ENCODE assay signal across 23 mouse cellular contexts in the genomic region with DNA sequence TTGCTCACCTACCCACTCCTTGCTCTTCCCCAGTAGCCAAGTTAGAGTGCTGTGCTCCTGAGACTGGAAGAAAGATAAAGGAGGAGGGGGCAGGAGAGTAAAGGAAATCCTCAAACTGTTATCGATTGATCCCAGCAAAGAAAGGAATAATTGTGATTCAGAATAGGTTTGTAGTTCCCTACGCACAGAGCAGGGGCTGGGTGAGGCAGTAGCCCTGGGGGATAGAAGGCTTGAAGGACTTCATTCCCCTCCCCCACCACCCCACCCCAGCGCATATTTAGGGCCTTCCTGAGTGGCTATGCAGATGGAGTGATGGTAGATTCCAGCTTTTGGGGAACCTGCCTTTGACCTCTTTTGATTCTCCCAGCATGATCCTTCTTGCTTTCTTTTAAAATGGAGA. TPM values are rescaled to one million over a fixed set of nuclear protein-coding genes. Genes with fewer than 3 reads are reported as not detected.
A peak's percentile ranks its signal among the peaks of the same experiment; 100 is the strongest.
DNase-seq lines count a peak whose midpoint lies in the region; ATAC-seq and TF ChIP-seq lines count a peak whose summit lies in the region.
"Had no signal": no experiment of that assay in that cellular context is flagged by ENCODE, and none has a peak within 500 bp of the region (broad histone marks: within the 10 kb centered on the region; RNA-seq: fewer than 3 reads in every experiment).

No protein-coding gene starts in this region.

- no peaks in the 10 kb centered on the region for H3K36me3 ChIP-seq in midbrain, embryonic 11.5 days (ENCODE audit: control insufficient read depth, insufficient read depth, low read length)
- no peaks in the 10 kb centered on the region for H3K36me3 ChIP-seq in midbrain, embryonic 10.5 days
- H3K36me3 ChIP-seq in ES-E14 (ENCODE audit: control insufficient read depth, insufficient read depth, low read length, poor library complexity, severe bottlenecking), result no peaks in the 10 kb centered on the region
- H3K36me3 ChIP-seq in forebrain, embryonic 15.5 days, result no peaks in the 10 kb centered on the region
- H3K36me3 ChIP-seq: embryonic facial prominence, embryonic 10.5 days; embryonic facial prominence, embryonic 12.5 days had no signal

- in situ Hi-C loops in ES-E14 (cut with MboI; ENCODE audit: low sequenced_read_pairs in 2 of 2, unreplicated experiment in 2 of 2), result no loop called here

- DNase-seq in midbrain, embryonic 11.5 days (ENCODE audit: low spot score, missing footprints), result peak; percentile 35
- no peak for DNase-seq in midbrain, embryonic 10.5 days (ENCODE audit: low spot score)
- DNase-seq in ES-E14 (ENCODE audit: low read depth, low spot score) (peak; percentile 70), WW6 (ENCODE audit: low read depth, low spot score) (peak; percentile 47)
- DNase-seq in left cerebral cortex, adult 11 months (ENCODE audit: low spot score), result no peak
- DNase-seq: adrenal gland, adult 2 months; adrenal gland, postnatal 14 days; adrenal gland, postnatal 36 days; B cell, adult 2 months; cerebellum, adult 11-12 months; cerebellum, adult 2 months; cerebellum, adult 9-10 months; cerebellum, postnatal 10 days; cerebellum, postnatal 25 days had no signal

- H3K27me3 ChIP-seq in midbrain, embryonic 11.5 days (ENCODE audit: control insufficient read depth, insufficient read depth, low read length), result no peaks in the 10 kb centered on the region
- peaks cover 20% of the 10 kb centered on the region for H3K27me3 ChIP-seq in midbrain, embryonic 10.5 days (ENCODE audit: low read depth, poor library complexity, severe bottlenecking)
- H3K27me3 ChIP-seq in forebrain, embryonic 15.5 days, result no peaks in the 10 kb centered on the region
- H3K27me3 ChIP-seq: CH12.LX had no signal

- WGBS in midbrain, embryonic 11.5 days, result 16% methylated on average over 3 of the region's 3 CpGs
- WGBS in midbrain, embryonic 10.5 days, result 6% methylated on average over 3 of the region's 3 CpGs
- WGBS in forebrain, embryonic 15.5 days, result 25% methylated on average over 3 of the region's 3 CpGs

- ATAC-seq in midbrain, embryonic 11.5 days (ENCODE audit: low FRiP score), result 0 out of 2 replicates have a peak, but pooled peaks have one; percentile 27
- ATAC-seq in forebrain, embryonic 15.5 days (replicated peaks), result no peak
- no peak for ATAC-seq in activated CD4-positive, CD25-positive, alpha-beta regulatory T cell, adult 4 months
- ATAC-seq: CD4-positive, CD25-positive, alpha-beta regulatory T cell, adult 4 months; forebrain, embryonic 13.5 days; forebrain, embryonic 16.5 days had no signal

- peaks cover 4% of the 10 kb centered on the region; the same call in 1 of the 2 replicates for H3K4me1 ChIP-seq in midbrain, embryonic 11.5 days (ENCODE audit: control insufficient read depth, insufficient read depth, low read length)
- peaks cover 11% of the 10 kb centered on the region for H3K4me1 ChIP-seq in midbrain, embryonic 10.5 days
- H3K4me1 ChIP-seq in ES-E14 (ENCODE audit: control insufficient read depth in 2 of 2, insufficient read depth in 2 of 2, low read length in 2 of 2, poor library complexity in 1 of 2), result peaks cover 3 to 5% of the 10 kb centered on the region in 2 experiments; a peak in 1 of 4 replicates
- H3K4me1 ChIP-seq in forebrain, embryonic 15.5 days, result no peaks in the 10 kb centered on the region
- H3K4me1 ChIP-seq: forebrain, embryonic 13.5 days had no signal

- no peak overlapping the region for H3K9ac ChIP-seq in midbrain, embryonic 11.5 days (ENCODE audit: low read length)
- H3K9ac ChIP-seq in ES-E14 (ENCODE audit: insufficient read depth, low read depth, low read length, poor library complexity, severe bottlenecking), result no peak overlapping the region
- H3K9ac ChIP-seq in forebrain, embryonic 15.5 days (replicated peaks), result no peak overlapping the region
- H3K9ac ChIP-seq: embryonic facial prominence, embryonic 12.5 days; forebrain, embryonic 13.5 days had no signal

- H3K9me3 ChIP-seq in midbrain, embryonic 11.5 days (ENCODE audit: control insufficient read depth, low read length), result no peaks in the 10 kb centered on the region
- H3K9me3 ChIP-seq in midbrain, embryonic 10.5 days (replicated peaks), result no peaks in the 10 kb centered on the region
- H3K9me3 ChIP-seq in ES-E14 (ENCODE audit: control insufficient read depth, insufficient read depth, low read depth, low read length), result no peaks in the 10 kb centered on the region
- H3K9me3 ChIP-seq in forebrain, embryonic 15.5 days, result no peaks in the 10 kb centered on the region
- H3K9me3 ChIP-seq: embryonic facial prominence, embryonic 10.5 days; embryonic facial prominence, embryonic 12.5 days; forebrain, embryonic 13.5 days had no signal

- H3K27ac ChIP-seq in midbrain, embryonic 11.5 days (ENCODE audit: low read depth, low read length), result no peak overlapping the region
- no peak overlapping the region for H3K27ac ChIP-seq in midbrain, embryonic 10.5 days (replicated peaks)
- H3K27ac ChIP-seq in ES-E14 (ENCODE audit: insufficient read depth, low read depth, low read length, poor library complexity, severe bottlenecking), result no peak overlapping the region
- H3K27ac ChIP-seq in forebrain, embryonic 15.5 days (replicated peaks), result no peak overlapping the region
- H3K27ac ChIP-seq: embryonic facial prominence, embryonic 10.5 days; embryonic facial prominence, embryonic 12.5 days; forebrain, embryonic 13.5 days had no signal

- H3K4me2 ChIP-seq in midbrain, embryonic 11.5 days, result no peak overlapping the region
- no peak overlapping the region for H3K4me2 ChIP-seq in forebrain, embryonic 15.5 days (replicated peaks)
- H3K4me2 ChIP-seq: embryonic facial prominence, embryonic 12.5 days; forebrain, embryonic 13.5 days had no signal

- H3K4me3 ChIP-seq in midbrain, embryonic 11.5 days (ENCODE audit: low read depth, low read length), result no peak overlapping the region
- no peak overlapping the region for H3K4me3 ChIP-seq in midbrain, embryonic 10.5 days
- no peak overlapping the region for H3K4me3 ChIP-seq in ES-E14 (ENCODE audit: insufficient read depth in 1 of 2, low read depth in 1 of 2, low read length in 2 of 2, poor library complexity in 1 of 2, severe bottlenecking in 1 of 2)
- no peak overlapping the region for H3K4me3 ChIP-seq in forebrain, embryonic 15.5 days
- H3K4me3 ChIP-seq: embryonic facial prominence, embryonic 10.5 days; embryonic facial prominence, embryonic 12.5 days; forebrain, embryonic 13.5 days had no signal

TF ChIP-seq in ES-E14, 5 proteins besides CTCF, POLR2A, EP300 and RAD21:
- TF ChIP-seq MAFK (IDR thresholded peaks at IDR 0.05; ENCODE audit: insufficient read depth, low read depth, low read length) (no peak), ZC3H11A (IDR thresholded peaks at IDR 0.05; ENCODE audit: borderline replicate concordance, low read depth, low read length) (no peak), CHD2 (IDR thresholded peaks at IDR 0.05; ENCODE audit: low read depth, low read length) (no peak), HCFC1 (IDR thresholded peaks at IDR 0.05; ENCODE audit: borderline replicate concordance, insufficient read depth, low read length) (no peak), ZNF384 (IDR thresholded peaks at IDR 0.05; ENCODE audit: low read depth, low read length) (no peak)
TF ChIP-seq in ES-E14: peak in this region for 0.

RNA-seq across cellular contexts. Expression of a gene that starts 5.5 kb away (rescaled TPM):
- 94.3 and 94.9 TPM in 2 replicates for polyA plus RNA-seq in midbrain, embryonic 11.5 days (2014; fragmentation: Nextera tagmentation; extraction: Ambion mirVana)
- polyA plus RNA-seq in midbrain, embryonic 10.5 days (2016; fragmentation: Nextera tagmentation; extraction: Ambion mirVana), result 71.3 and 72.2 TPM in 2 replicates
- total RNA-seq in ES-E14 (2012; rRNA removed), result 4.6 and 7.6 TPM in 2 replicates
- polyA plus RNA-seq in forebrain, embryonic 15.5 days (2015; fragmentation: Nextera tagmentation; extraction: Ambion mirVana), result 52.8 and 56.6 TPM in 2 replicates
- under 1 TPM in 1 of 2 experiments, not detected in 1; 0.22 TPM for polyA plus RNA-seq in activated CD4-positive, CD25-positive, alpha-beta regulatory T cell, adult 4 months (2017; shearing (Covaris generic))
- total RNA-seq: CH12.LX, MEL had no signal

Comparison
In these comparisons a context has a peak if more than half of its experiments do, and no peak if none do; other contexts are left out.
1. DNase-seq: peak in midbrain, embryonic 11.5 days (single experiment), ES-E14 (single experiment) and WW6 (single experiment); none in midbrain, embryonic 10.5 days (single experiment) and left cerebral cortex, adult 11 months (single experiment).
2. RNA of a gene that starts 5.5 kb away (polyA plus RNA-seq): 94.3 to 94.9 TPM in midbrain, embryonic 11.5 days, 71.3 to 72.2 TPM in midbrain, embryonic 10.5 days and 52.8 to 56.6 TPM in forebrain, embryonic 15.5 days; 0.22 TPM in activated CD4-positive, CD25-positive, alpha-beta regulatory T cell, adult 4 months; every median in the first group is over 10 times any median in the second.